Mouse (Mus musculus): ENCODE data around the gene Tmem234.

DNA sequence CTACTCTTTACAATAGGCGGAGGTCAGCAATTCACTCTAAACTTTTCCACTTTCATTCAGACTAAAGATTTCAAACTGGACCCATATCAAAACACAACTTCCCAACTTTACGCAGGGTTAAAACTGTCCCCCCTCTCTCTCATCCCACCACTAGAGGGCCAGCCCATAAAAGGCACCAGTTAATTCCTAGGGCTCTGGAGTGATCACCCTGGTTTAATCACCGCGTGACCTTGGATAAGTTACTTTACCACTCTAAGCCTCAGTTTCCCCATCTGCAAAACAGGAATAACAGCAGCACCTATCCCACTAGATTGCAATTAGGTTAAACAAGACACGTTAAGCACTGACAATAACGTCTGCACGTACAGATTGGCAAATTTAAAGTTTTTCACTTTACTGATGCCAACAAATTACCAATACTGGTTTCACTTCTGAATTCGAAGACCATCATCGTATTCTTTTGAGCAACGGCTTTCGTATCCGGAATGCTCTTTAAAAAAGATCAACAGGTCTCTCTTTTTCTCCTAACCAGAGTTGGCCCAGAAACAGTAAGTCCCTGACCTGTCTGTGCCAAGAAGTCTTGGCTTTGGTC, 71.1 kb downstream of the Tmem234 start:
- TF ChIP-seq TAL1 (IDR thresholded peaks at IDR 0.05; ENCODE audit: low read length) (no peak), GATA1 (IDR thresholded peaks at IDR 0.05; ENCODE audit: low read length) (no peak)
